Mouse (Mus musculus) ES-Bruce4 (cell line): ENCODE measurements around the gene Slc22a6.

Experiments
- CTCF ChIP-seq: IDR thresholded peaks from one replicate; pipeline ENCODE4 v1.8.1; 2011; ENCODE audit warnings: low read depth, low read length
- EP300 ChIP-seq: IDR thresholded peaks from 2 replicates; pipeline ENCODE4 v1.6.1; 2011; ENCODE audit warnings: low read depth, low read length; ENCODE audit not compliant: insufficient read depth
- POLR2A ChIP-seq: IDR thresholded peaks from one replicate; pipeline ENCODE4 v1.8.1; 2011; ENCODE audit warnings: low read length; ENCODE audit not compliant: insufficient read depth

DNA sequence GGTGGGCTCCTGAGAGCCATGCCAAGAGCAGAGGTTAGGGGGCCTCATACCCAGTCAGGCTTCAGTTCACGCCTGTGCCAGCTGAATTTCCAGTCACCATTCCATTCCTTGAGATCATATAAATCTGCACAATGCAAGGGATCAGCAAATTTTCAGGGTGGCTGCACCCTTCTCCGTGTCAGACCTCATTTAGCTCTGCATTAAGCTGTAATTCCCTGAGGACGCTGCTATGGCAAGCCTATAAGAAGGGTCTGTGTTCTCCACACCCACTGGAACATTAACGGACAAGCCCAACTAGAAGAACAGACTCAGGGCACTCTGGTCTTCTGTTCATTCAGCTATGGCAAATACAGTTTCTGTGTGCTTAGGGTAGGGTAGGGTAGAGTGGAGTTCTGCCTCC is 20.6 kb upstream of the Slc22a6 start:
- TF ChIP-seq CTCF (no peak), POLR2A (no peak), EP300 (no peak)
